Mouse (Mus musculus): ENCODE measurements around the gene Psg19. TPM values are rescaled to one million over a fixed set of nuclear protein-coding genes. Genes with fewer than 3 reads are reported as not detected.

Psg19 gene
- not detected in 2 replicates for polyA plus RNA-seq (2012; ENCODE audit: insufficient read depth, insufficient read length, missing spikeins)

GRCm38 (mm10) chr7:18798420-18798819 is at the start of gene Psg19:
Gene Psg19, minus strand, starts transcription at chr7:18798520.
- H3K27ac ChIP-seq (ENCODE audit: insufficient read depth, low read depth, low read length), result no peak within 1 kb of the TSS
- TF ChIP-seq POLR2A (IDR thresholded peaks at IDR 0.05; ENCODE audit: borderline replicate concordance, low read depth, low read length) (no peak), CTCF (IDR thresholded peaks at IDR 0.05; ENCODE audit: low read depth, low read length) (no peak)
- H3K4me3 ChIP-seq (ENCODE audit: insufficient read depth, low read length), result no peak within 1 kb of the TSS
- H3K4me1 ChIP-seq (ENCODE audit: control insufficient read depth, insufficient read depth, low read length), result no peaks in the 10 kb centered on the region

- H3K27ac ChIP-seq (ENCODE audit: insufficient read depth, low read depth, low read length), result no peak overlapping the region
- H3K4me3 ChIP-seq (ENCODE audit: insufficient read depth, low read length), result no peak overlapping the region
- TF ChIP-seq POLR2A (IDR thresholded peaks at IDR 0.05; ENCODE audit: borderline replicate concordance, low read depth, low read length) (no peak), CTCF (IDR thresholded peaks at IDR 0.05; ENCODE audit: low read depth, low read length) (no peak)
- H3K4me1 ChIP-seq (ENCODE audit: control insufficient read depth, insufficient read depth, low read length), result peaks cover 5% of the 10 kb centered on the region; the same call in 1 of the 2 replicates
Measured at GRCm38 (mm10) chr7:18844811-18845210, 46.5 kb upstream of the Psg19 start.

- Histone ChIP-seq H3K27ac (ENCODE audit: insufficient read depth, low read depth, low read length) (no peak overlapping the region), H3K4me1 (ENCODE audit: control insufficient read depth, insufficient read depth, low read length) (peaks cover 5% of the 10 kb centered on the region; the same call in 1 of the 2 replicates), H3K4me3 (ENCODE audit: insufficient read depth, low read length) (peak overlapping the region; percentile 47; the same call in 1 of the 2 replicates)
- TF ChIP-seq POLR2A (IDR thresholded peaks at IDR 0.05; ENCODE audit: borderline replicate concordance, low read depth, low read length), result no peak
- no peak for TF ChIP-seq CTCF (IDR thresholded peaks at IDR 0.05; ENCODE audit: low read depth, low read length)
Measured at GRCm38 (mm10) chr7:18841174-18841567, 42.9 kb upstream of the Psg19 start.

- H3K4me1 ChIP-seq (ENCODE audit: control insufficient read depth, insufficient read depth, low read length), result peaks cover 5% of the 10 kb centered on the region; the same call in 1 of the 2 replicates
- TF ChIP-seq CTCF (IDR thresholded peaks at IDR 0.05; ENCODE audit: low read depth, low read length) (no peak), POLR2A (IDR thresholded peaks at IDR 0.05; ENCODE audit: borderline replicate concordance, low read depth, low read length) (no peak)
- peak overlapping the region; percentile 51 for H3K27ac ChIP-seq (ENCODE audit: insufficient read depth, low read depth, low read length)
- H3K4me3 ChIP-seq (ENCODE audit: insufficient read depth, low read length), result peak overlapping the region; percentile 47
Measured at GRCm38 (mm10) chr7:18840386-18841173, 42.3 kb upstream of the Psg19 start.

- peak within 1 kb of the TSS; percentile 47 for H3K4me3 ChIP-seq (ENCODE audit: insufficient read depth, low read length)
- no peak for TF ChIP-seq CTCF (IDR thresholded peaks at IDR 0.05; ENCODE audit: low read depth, low read length)
- no peak for TF ChIP-seq POLR2A (IDR thresholded peaks at IDR 0.05; ENCODE audit: borderline replicate concordance, low read depth, low read length)
- peaks cover 5% of the 10 kb centered on the region; the same call in 1 of the 2 replicates for H3K4me1 ChIP-seq (ENCODE audit: control insufficient read depth, insufficient read depth, low read length)
- peak within 1 kb of the TSS; percentile 51 for H3K27ac ChIP-seq (ENCODE audit: insufficient read depth, low read depth, low read length)
Measured at GRCm38 (mm10) chr7:18839865-18840264, 41.5 kb upstream of the Psg19 start, which contains the start of gene Mill2. Gene Mill2, plus strand, starts transcription at chr7:18839966.

GRCm38 (mm10) chr7:18832298-18832697 is 34.0 kb upstream of the Psg19 start:
- TF ChIP-seq POLR2A (IDR thresholded peaks at IDR 0.05; ENCODE audit: borderline replicate concordance, low read depth, low read length) (no peak), CTCF (IDR thresholded peaks at IDR 0.05; ENCODE audit: low read depth, low read length) (no peak)
- Histone ChIP-seq H3K4me3 (ENCODE audit: insufficient read depth, low read length) (no peak overlapping the region), H3K4me1 (ENCODE audit: control insufficient read depth, insufficient read depth, low read length) (no peaks in the 10 kb centered on the region), H3K27ac (ENCODE audit: insufficient read depth, low read depth, low read length) (no peak overlapping the region)

- no peak overlapping the region for H3K4me3 ChIP-seq (ENCODE audit: insufficient read depth, low read length)
- no peaks in the 10 kb centered on the region for H3K4me1 ChIP-seq (ENCODE audit: control insufficient read depth, insufficient read depth, low read length)
- TF ChIP-seq POLR2A (IDR thresholded peaks at IDR 0.05; ENCODE audit: borderline replicate concordance, low read depth, low read length) (no peak), CTCF (IDR thresholded peaks at IDR 0.05; ENCODE audit: low read depth, low read length) (no peak)
- no peak overlapping the region for H3K27ac ChIP-seq (ENCODE audit: insufficient read depth, low read depth, low read length)
Measured at GRCm38 (mm10) chr7:18829545-18829944, 31.2 kb upstream of the Psg19 start.

- Histone ChIP-seq H3K27ac (ENCODE audit: insufficient read depth, low read depth, low read length) (no peak overlapping the region), H3K4me3 (ENCODE audit: insufficient read depth, low read length) (no peak overlapping the region), H3K4me1 (ENCODE audit: control insufficient read depth, insufficient read depth, low read length) (no peaks in the 10 kb centered on the region)
- TF ChIP-seq POLR2A (IDR thresholded peaks at IDR 0.05; ENCODE audit: borderline replicate concordance, low read depth, low read length) (no peak), CTCF (IDR thresholded peaks at IDR 0.05; ENCODE audit: low read depth, low read length) (no peak; the same call in 1 of the 2 replicates)
Measured at GRCm38 (mm10) chr7:18828592-18828991, 30.3 kb upstream of the Psg19 start.

- Histone ChIP-seq H3K4me1 (ENCODE audit: control insufficient read depth, insufficient read depth, low read length) (no peaks in the 10 kb centered on the region), H3K27ac (ENCODE audit: insufficient read depth, low read depth, low read length) (no peak overlapping the region), H3K4me3 (ENCODE audit: insufficient read depth, low read length) (no peak overlapping the region)
- TF ChIP-seq POLR2A (IDR thresholded peaks at IDR 0.05; ENCODE audit: borderline replicate concordance, low read depth, low read length) (no peak), CTCF (IDR thresholded peaks at IDR 0.05; ENCODE audit: low read depth, low read length) (no peak)
Measured at GRCm38 (mm10) chr7:18827792-18828546, 29.6 kb upstream of the Psg19 start.

Measured in bone marrow macrophage, adult 2 months (primary cell).